Mouse (Mus musculus): Measurements from ENCODE around the gene Eif4g1. TPM values are rescaled to one million over a fixed set of nuclear protein-coding genes. Genes with fewer than 3 reads are reported as not detected.
A peak's percentile ranks its signal among the peaks of the same experiment; 100 is the strongest.

Eif4g1 gene
- total and polyA plus RNA-seq, 3 experiments = 403 to 519 (median 473) TPM

DNA sequence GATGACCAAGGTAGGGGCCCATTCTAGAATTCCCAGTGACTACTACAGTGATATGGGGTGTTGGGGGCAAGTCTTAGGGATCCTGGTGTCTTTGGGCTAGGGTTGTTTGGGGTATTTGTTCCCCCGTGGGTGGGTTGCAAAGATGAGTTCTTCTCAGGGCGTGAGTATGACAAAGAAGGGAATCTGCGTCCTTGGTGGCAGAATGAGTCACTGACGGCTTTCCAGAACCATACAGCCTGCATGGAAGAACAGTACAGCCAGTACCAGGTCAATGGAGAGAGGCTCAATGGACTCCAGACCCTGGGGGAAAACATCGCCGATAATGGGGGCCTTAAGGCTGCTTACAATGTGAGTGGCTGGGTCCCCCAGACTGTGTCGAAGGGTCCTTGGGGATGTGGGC, 24.2 kb upstream of the Eif4g1 start:
- no peak for DNase-seq (ENCODE audit: extremely low read depth)
- no peaks in the 10 kb centered on the region for H3K36me3 ChIP-seq (replicated peaks in 1 of 2; ENCODE audit: control insufficient read depth in 1 of 2, insufficient read depth in 1 of 2, low read length in 1 of 2)
- dilution Hi-C loops (cut with MboI; ENCODE audit: extremely low pct_ligation_motif_present, extremely low pct_unique_long_range_greater_than_20kb, low sequenced_read_pairs) (no loop called here), in situ Hi-C loops (cut with MboI; ENCODE audit: low pct_ligation_motif_present, low pct_unique_long_range_greater_than_20kb, low sequenced_read_pairs) (loop anchor here (10.0 kb wide), 1 partner anchor 139 kb away; no protein-coding TSS in a partner anchor)
- H3K9me3 ChIP-seq (replicated peaks; ENCODE audit: low read length) = no peaks in the 10 kb centered on the region
- H3K27ac ChIP-seq (ENCODE audit: insufficient read depth, low read depth) = no peak overlapping the region
- no peak overlapping the region for H3K4me3 ChIP-seq (replicated peaks in 1 of 3; ENCODE audit: low read depth in 2 of 3, low read length in 2 of 3, poor library complexity in 1 of 3)
- peaks cover 3 to 15% of the 10 kb centered on the region in 2 experiments for H3K4me1 ChIP-seq (ENCODE audit: control insufficient read depth in 1 of 2, insufficient read depth in 2 of 2)
- H3K4me2 ChIP-seq (ENCODE audit: insufficient read depth, low read depth, poor library complexity, severe bottlenecking) = no peak overlapping the region
- no peak overlapping the region for H3K9ac ChIP-seq (ENCODE audit: insufficient read depth, low read depth)
- no peaks in the 10 kb centered on the region for H3K79me2 ChIP-seq (replicated peaks; ENCODE audit: control insufficient read depth, extremely low read depth, insufficient read depth, poor library complexity, severe bottlenecking)
- no peaks in the 10 kb centered on the region for H3K27me3 ChIP-seq (replicated peaks)
- TF ChIP-seq USF1 (IDR thresholded peaks at IDR 0.05; ENCODE audit: low read depth, low read length) (no peak), GABPA (IDR thresholded peaks at IDR 0.05; ENCODE audit: insufficient replicate concordance, low read depth, low read length) (no peak), NRF1 (IDR thresholded peaks at IDR 0.05; ENCODE audit: low read depth, low read length) (no peak), SIN3A (IDR thresholded peaks at IDR 0.05; ENCODE audit: low read length) (no peak), JUND (conservative IDR thresholded peaks at IDR 0.05; ENCODE audit: low read depth, low read length) (no peak), MAX (IDR thresholded peaks at IDR 0.05; ENCODE audit: low read length) (no peak), RAD21 (IDR thresholded peaks at IDR 0.05; ENCODE audit: low read depth, low read length) (no peak), RCOR1 (conservative IDR thresholded peaks at IDR 0.05; ENCODE audit: low read depth, low read length) (no peak), BHLHE40 (IDR thresholded peaks at IDR 0.05; ENCODE audit: low read depth, low read length) (no peak), MXI1 (IDR thresholded peaks at IDR 0.05; ENCODE audit: low read depth, low read length) (no peak), MAZ (IDR thresholded peaks at IDR 0.05; ENCODE audit: low read depth, low read length) (no peak), CHD1 (IDR thresholded peaks at IDR 0.05; ENCODE audit: low read depth, low read length) (no peak), MYC (IDR thresholded peaks at IDR 0.05; ENCODE audit: low read depth, low read length) (no peak), ELF1 (IDR thresholded peaks at IDR 0.05; ENCODE audit: low read depth, low read length) (no peak), UBTF (IDR thresholded peaks at IDR 0.05; ENCODE audit: low read depth, low read length) (no peak), NELFE (IDR thresholded peaks at IDR 0.05; ENCODE audit: low read depth, low read length) (no peak), HCFC1 (IDR thresholded peaks at IDR 0.05; ENCODE audit: low read depth, low read length) (no peak)

DNA sequence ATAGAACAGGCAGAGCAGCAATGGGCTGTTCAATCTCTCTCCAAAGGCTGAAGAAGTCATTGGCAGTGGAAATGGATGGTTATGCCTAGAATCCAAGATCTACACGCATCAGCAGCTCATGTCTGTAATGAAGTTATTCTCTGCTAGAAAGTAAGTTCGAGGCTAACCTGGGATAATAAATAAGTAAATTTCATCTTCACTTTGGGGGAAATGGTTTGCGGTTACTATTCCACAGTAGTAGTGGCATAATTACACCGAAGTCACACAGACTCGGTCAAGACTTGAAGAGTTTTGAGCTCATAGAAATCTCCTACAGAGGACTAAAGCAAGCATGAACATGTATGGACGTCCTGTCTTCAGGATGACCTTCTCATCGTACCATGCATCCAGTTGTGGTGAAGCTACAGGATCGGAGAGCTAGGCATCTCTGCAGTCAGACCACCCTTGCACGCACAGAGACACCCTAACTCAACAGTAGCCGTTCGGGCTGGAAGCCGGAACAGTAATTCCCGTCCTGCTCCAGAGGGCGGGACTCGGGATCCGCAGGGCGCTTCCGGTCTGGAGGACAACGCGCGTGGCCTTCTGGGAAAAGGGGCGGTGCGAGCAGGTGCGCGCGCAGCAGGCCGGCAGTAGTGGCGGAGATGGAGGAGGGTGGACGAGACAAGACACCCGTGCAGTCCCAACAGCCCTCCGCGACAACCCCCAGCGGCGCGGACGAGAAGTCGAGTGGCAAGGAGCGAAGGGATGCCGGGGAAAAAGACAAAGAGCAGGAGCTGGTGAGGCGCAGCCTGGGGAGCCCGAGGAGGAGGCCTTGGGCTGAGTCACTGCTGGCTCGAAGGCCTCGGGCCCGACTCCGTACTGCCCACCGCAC, 16.8 kb upstream of the Eif4g1 start, which contains the start of gene Psmd2:
Gene Psmd2 (plus strand): TSS at position 577 of the 871 bp plus-strand sequence.
- DNase-seq (ENCODE audit: extremely low read depth) = peak; percentile 97
- peaks cover 19 to 29% of the 10 kb centered on the region in 2 experiments for H3K36me3 ChIP-seq (replicated peaks in 1 of 2; ENCODE audit: control insufficient read depth in 1 of 2, insufficient read depth in 1 of 2, low read length in 1 of 2)
- in situ Hi-C loops (cut with MboI; ENCODE audit: low pct_ligation_motif_present, low pct_unique_long_range_greater_than_20kb, low sequenced_read_pairs) = no loop called here
- peaks cover 2 to 13% of the 10 kb centered on the region in 2 experiments; a peak in 3 of 4 replicates for H3K4me1 ChIP-seq (ENCODE audit: control insufficient read depth in 1 of 2, insufficient read depth in 2 of 2)
- peak within 1 kb of the TSS; percentile 71 to 97 (median 76) for H3K4me3 ChIP-seq (replicated peaks in 1 of 3; ENCODE audit: low read depth in 2 of 3, low read length in 2 of 3, poor library complexity in 1 of 3)
- peaks cover 24% of the 10 kb centered on the region for H3K79me2 ChIP-seq (replicated peaks; ENCODE audit: control insufficient read depth, extremely low read depth, insufficient read depth, poor library complexity, severe bottlenecking)
- peak within 1 kb of the TSS; percentile 99 for H3K4me2 ChIP-seq (ENCODE audit: insufficient read depth, low read depth, poor library complexity, severe bottlenecking)
- H3K9me3 ChIP-seq (replicated peaks; ENCODE audit: low read length) = no peaks in the 10 kb centered on the region
- dilution Hi-C loops (cut with MboI; ENCODE audit: extremely low pct_ligation_motif_present, extremely low pct_unique_long_range_greater_than_20kb, low sequenced_read_pairs) = no loop called here
- no peaks in the 10 kb centered on the region for H3K27me3 ChIP-seq (replicated peaks)
- H3K9ac ChIP-seq (ENCODE audit: insufficient read depth, low read depth) = peak within 1 kb of the TSS; percentile 82
- H3K27ac ChIP-seq (ENCODE audit: insufficient read depth, low read depth) = peak within 1 kb of the TSS; percentile 22; the same call in 1 of the 2 replicates
- TF ChIP-seq ETS1 (conservative IDR thresholded peaks at IDR 0.05; ENCODE audit: low read depth, low read length) (0 out of 2 replicates have a peak, but pooled peaks have one; percentile 26), ZC3H11A (IDR thresholded peaks at IDR 0.05; ENCODE audit: low read depth, low read length) (no peak), GABPA (IDR thresholded peaks at IDR 0.05; ENCODE audit: insufficient replicate concordance, low read depth, low read length) (peak; percentile 18; the same call in 1 of the 2 replicates), POLR2AphosphoS2 (IDR thresholded peaks at IDR 0.05; ENCODE audit: low read depth, low read length) (peak; percentile 96), E2F4 (IDR thresholded peaks at IDR 0.05; ENCODE audit: insufficient replicate concordance, low read depth, low read length) (peak; percentile 68; the same call in 1 of the 2 replicates), JUN (IDR thresholded peaks at IDR 0.05; ENCODE audit: insufficient read depth, low read depth, low read length) (no peak), RAD21 (IDR thresholded peaks at IDR 0.05; ENCODE audit: low read depth, low read length) (no peak), MAZ (IDR thresholded peaks at IDR 0.05; ENCODE audit: low read depth, low read length) (peak; percentile 66; the same call in 1 of the 2 replicates), MAFK (IDR thresholded peaks at IDR 0.05; ENCODE audit: insufficient replicate concordance, low read length) (0 out of 2 replicates have a peak, but pooled peaks have one; percentile 46), ZNF384 (IDR thresholded peaks at IDR 0.05; ENCODE audit: low read depth, low read length) (no peak), CHD1 (IDR thresholded peaks at IDR 0.05; ENCODE audit: low read depth, low read length) (no peak), TCF12 (IDR thresholded peaks at IDR 0.05; ENCODE audit: low read depth, low read length) (peak; percentile 97), CTCF (conservative IDR thresholded peaks at IDR 0.05 in 1 of 2, IDR thresholded peaks at IDR 0.05 in 1 of 2; ENCODE audit: low read depth in 2 of 2, low read length in 2 of 2) (no peak), NELFE (IDR thresholded peaks at IDR 0.05; ENCODE audit: low read depth, low read length) (peak; percentile 98), EP300 (IDR thresholded peaks at IDR 0.05; ENCODE audit: low read length) (peak; percentile 13; the same call in 1 of the 2 replicates), RCOR1 (conservative IDR thresholded peaks at IDR 0.05; ENCODE audit: low read depth, low read length) (0 out of 2 replicates have a peak, but pooled peaks have one; percentile 41), ELF1 (IDR thresholded peaks at IDR 0.05; ENCODE audit: low read depth, low read length) (peak; percentile 97), TBP (conservative IDR thresholded peaks at IDR 0.05; ENCODE audit: low read depth, low read length) (peak; percentile 88), USF1 (IDR thresholded peaks at IDR 0.05; ENCODE audit: low read depth, low read length) (0 out of 2 replicates have a peak, but pooled peaks have one; percentile 1), HCFC1 (IDR thresholded peaks at IDR 0.05; ENCODE audit: low read depth, low read length) (peak; percentile 94)

All from CH12.LX (cell line).